Mouse (Mus musculus): ENCODE results near the gene Parp3. TPM values are rescaled to one million over a fixed set of nuclear protein-coding genes. Genes with fewer than 3 reads are reported as not detected.

Parp3 gene
- total and polyA plus RNA-seq, 2 experiments from 2014 or later = 2.3 to 2.4 TPM

GRCm38 (mm10) chr9:106459946-106460345 lies 16.8 kb downstream of the Parp3 start:
- H3K27me3 ChIP-seq (ENCODE audit: insufficient read depth, low read length) = no peaks in the 10 kb centered on the region
- no peak for TF ChIP-seq CTCF (IDR thresholded peaks at IDR 0.05)
- H3K4me2 ChIP-seq (ENCODE audit: low read depth, low read length, poor library complexity, severe bottlenecking) = no peak overlapping the region
- H3K9ac ChIP-seq (replicated peaks; ENCODE audit: low read length, poor library complexity, severe bottlenecking) = no peak overlapping the region
- DNase-seq (ENCODE audit: low spot score) (no peak), ATAC-seq (ENCODE audit: low FRiP score) (no peak)
- H3K4me3 ChIP-seq (ENCODE audit: low read depth, low read length) = no peak overlapping the region
- H3K27ac ChIP-seq (ENCODE audit: low read depth, low read length) = no peak overlapping the region
- no peaks in the 10 kb centered on the region for H3K9me3 ChIP-seq (ENCODE audit: low read length)
- H3K36me3 ChIP-seq (ENCODE audit: insufficient read depth, low read length) = peaks cover 37% of the 10 kb centered on the region
- WGBS = 78% methylated on average over 15 of the region's 15 CpGs
- H3K4me1 ChIP-seq (ENCODE audit: insufficient read depth, low read length) = peaks cover 29% of the 10 kb centered on the region

- no peak overlapping the region for H3K4me2 ChIP-seq (ENCODE audit: low read depth, low read length, poor library complexity, severe bottlenecking)
- no peak overlapping the region for H3K9ac ChIP-seq (replicated peaks; ENCODE audit: low read length, poor library complexity, severe bottlenecking)
- 47% methylated on average over 5 of the region's 5 CpGs for WGBS
- DNase-seq (ENCODE audit: low spot score) = no peak
- H3K27ac ChIP-seq (ENCODE audit: low read depth, low read length) = no peak overlapping the region
- no peak for ATAC-seq (ENCODE audit: low FRiP score)
- no peaks in the 10 kb centered on the region for H3K9me3 ChIP-seq (ENCODE audit: low read length)
- H3K4me3 ChIP-seq (ENCODE audit: low read depth, low read length) = no peak overlapping the region
- H3K4me1 ChIP-seq (ENCODE audit: insufficient read depth, low read length) = peaks cover 34% of the 10 kb centered on the region
- no peak for TF ChIP-seq CTCF (IDR thresholded peaks at IDR 0.05)
- H3K27me3 ChIP-seq (ENCODE audit: insufficient read depth, low read length) = no peaks in the 10 kb centered on the region
- H3K36me3 ChIP-seq (ENCODE audit: insufficient read depth, low read length) = peaks cover 27% of the 10 kb centered on the region
These were observed 18.8 kb downstream of the Parp3 start for GRCm38 (mm10) chr9:106457920-106458319.

DNA sequence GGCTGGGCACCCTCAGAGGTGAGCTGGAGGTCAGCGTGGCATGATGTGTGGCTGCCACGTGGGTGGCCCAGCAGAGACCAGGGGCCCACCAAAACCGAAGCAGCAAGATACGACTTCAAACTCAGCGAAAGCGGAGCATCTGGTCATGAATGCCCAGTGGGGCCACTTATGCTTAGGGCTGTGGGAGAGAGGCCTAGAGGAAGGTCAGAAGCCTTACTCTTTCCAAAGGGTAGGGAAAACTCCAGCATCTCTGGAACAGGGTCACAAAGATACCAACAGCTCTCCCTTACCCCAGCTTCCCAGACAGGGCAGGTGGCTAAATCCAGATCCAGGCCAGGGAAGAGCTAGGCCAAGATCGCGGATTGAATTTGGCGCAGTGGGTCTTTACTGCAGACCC lies 19.6 kb downstream of the Parp3 start:
- no peak for TF ChIP-seq CTCF (IDR thresholded peaks at IDR 0.05)

GRCm38 (mm10) chr9:106456325-106457162 lies 20.2 kb downstream of the Parp3 start:
- Histone ChIP-seq H3K36me3 (ENCODE audit: insufficient read depth, low read length) (peaks cover 16% of the 10 kb centered on the region), H3K27me3 (ENCODE audit: insufficient read depth, low read length) (no peaks in the 10 kb centered on the region), H3K27ac (ENCODE audit: low read depth, low read length) (peak overlapping the region; percentile 38; the same call in 1 of the 2 replicates), H3K4me1 (ENCODE audit: insufficient read depth, low read length) (peaks cover 37% of the 10 kb centered on the region), H3K4me3 (ENCODE audit: low read depth, low read length) (0 out of 2 replicates have a peak overlapping the region, but pooled peaks have one; percentile 2), H3K9ac (replicated peaks; ENCODE audit: low read length, poor library complexity, severe bottlenecking) (peak overlapping the region; percentile 96), H3K9me3 (ENCODE audit: low read length) (no peaks in the 10 kb centered on the region), H3K4me2 (ENCODE audit: low read depth, low read length, poor library complexity, severe bottlenecking) (peak overlapping the region; percentile 85)
- DNase-seq (ENCODE audit: low spot score) (peak; percentile 65), ATAC-seq (ENCODE audit: low FRiP score) (no peak)
- no peak for TF ChIP-seq CTCF (IDR thresholded peaks at IDR 0.05)
- WGBS = 27% methylated on average over 15 of the region's 15 CpGs

More for the DNA sequence above, 19.6 kb downstream of the Parp3 start:
- Histone ChIP-seq H3K36me3 (ENCODE audit: insufficient read depth, low read length) (peaks cover 22% of the 10 kb centered on the region), H3K4me1 (ENCODE audit: insufficient read depth, low read length) (peaks cover 37% of the 10 kb centered on the region), H3K9me3 (ENCODE audit: low read length) (no peaks in the 10 kb centered on the region), H3K9ac (replicated peaks; ENCODE audit: low read length, poor library complexity, severe bottlenecking) (peak overlapping the region; percentile 96; the same call in 1 of the 2 replicates), H3K4me2 (ENCODE audit: low read depth, low read length, poor library complexity, severe bottlenecking) (peak overlapping the region; percentile 85), H3K4me3 (ENCODE audit: low read depth, low read length) (no peak overlapping the region), H3K27ac (ENCODE audit: low read depth, low read length) (peak overlapping the region; percentile 38; the same call in 1 of the 2 replicates), H3K27me3 (ENCODE audit: insufficient read depth, low read length) (no peaks in the 10 kb centered on the region)
- no peak for ATAC-seq (ENCODE audit: low FRiP score)
- no peak for DNase-seq (ENCODE audit: low spot score)
- 28% methylated on average over 9 of the region's 9 CpGs for WGBS

GRCm38 (mm10) chr9:106454888-106455681 lies 21.7 kb downstream of the Parp3 start:
- no peak for TF ChIP-seq CTCF (IDR thresholded peaks at IDR 0.05)
- H3K4me1 ChIP-seq (ENCODE audit: insufficient read depth, low read length) = peaks cover 37% of the 10 kb centered on the region

More at GRCm38 (mm10) chr9:106454888-106455681, 21.7 kb downstream of the Parp3 start:
- Histone ChIP-seq H3K27me3 (ENCODE audit: insufficient read depth, low read length) (no peaks in the 10 kb centered on the region), H3K4me3 (ENCODE audit: low read depth, low read length) (peak overlapping the region; percentile 65), H3K36me3 (ENCODE audit: insufficient read depth, low read length) (peaks cover 8% of the 10 kb centered on the region; the same call in 1 of the 2 replicates), H3K9me3 (ENCODE audit: low read length) (no peaks in the 10 kb centered on the region), H3K9ac (replicated peaks; ENCODE audit: low read length, poor library complexity, severe bottlenecking) (peak overlapping the region; percentile 96), H3K27ac (ENCODE audit: low read depth, low read length) (peak overlapping the region; percentile 89), H3K4me2 (ENCODE audit: low read depth, low read length, poor library complexity, severe bottlenecking) (peak overlapping the region; percentile 85)
- ATAC-seq (ENCODE audit: low FRiP score) (peak; percentile 33; the same call in 1 of the 2 replicates), DNase-seq (ENCODE audit: low spot score) (peak; percentile 72)
- 6% methylated on average over 17 of the region's 17 CpGs for WGBS

Measured in midbrain, postnatal 0 days (tissue).